Mouse (Mus musculus) c-Kit-positive CD71-negative TER-119-negative erythroid progenitor cells, embryonic 14.5 days (primary cell): Measurements from ENCODE around the gene Olfr1497.
"Not testable (repeated sequence)": the region's sequence is repeated elsewhere in the genome, so short reads cannot be mapped to it uniquely, and the experiment has no call there.

Source experiments
- DNase-seq: peaks from one replicate; pipeline ENCODE4 v3.0.0-alpha.2; 2013; ENCODE audit warnings: low read depth

Gene Olfr1497

DNA sequence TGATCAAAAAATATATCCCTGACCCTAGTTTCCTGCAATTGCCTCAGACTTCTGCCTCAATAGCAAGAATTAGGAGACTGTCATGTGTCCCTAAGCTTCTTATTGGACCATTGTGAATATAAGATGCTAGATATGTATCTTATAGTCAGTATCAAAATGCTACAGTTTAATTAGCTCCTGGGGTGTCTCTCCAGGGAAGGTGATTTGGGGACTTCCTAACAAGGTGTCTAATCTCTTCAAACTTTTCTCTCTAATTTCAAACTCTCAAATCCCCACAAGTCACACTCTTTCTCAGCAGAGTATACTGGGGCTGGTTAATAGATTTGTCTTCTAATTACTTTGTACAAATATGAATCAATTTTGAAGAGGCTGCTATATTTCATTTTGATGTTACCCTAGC, at the start of gene Olfr1497:
TSS of gene Olfr1497 (minus strand) at position 101 of the 400 bp plus-strand sequence.
- no peak for DNase-seq

DNA sequence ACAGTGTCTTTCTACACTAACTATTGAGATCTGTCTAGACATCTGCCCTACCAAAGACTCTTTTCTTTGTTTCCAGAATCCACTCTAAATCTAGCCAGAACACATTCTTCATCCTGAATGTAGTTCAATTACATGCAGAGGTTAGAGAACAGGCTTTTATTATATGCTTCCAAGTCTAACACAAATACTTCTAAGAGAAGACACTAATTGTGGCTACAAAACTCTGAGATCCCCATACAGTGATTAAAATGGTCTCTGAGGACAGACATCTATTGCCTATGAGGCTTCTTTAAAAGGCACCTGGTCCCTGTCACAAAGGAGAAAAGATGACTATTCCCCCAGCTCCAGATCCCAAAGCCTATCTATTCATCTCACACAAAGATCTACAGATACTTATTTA, 32.4 kb upstream of the Olfr1497 start, which contains the start of gene Olfr1500:
TSS of gene Olfr1500 (minus strand) at position 101 of the 400 bp plus-strand sequence.
- DNase-seq, result no peak

DNA sequence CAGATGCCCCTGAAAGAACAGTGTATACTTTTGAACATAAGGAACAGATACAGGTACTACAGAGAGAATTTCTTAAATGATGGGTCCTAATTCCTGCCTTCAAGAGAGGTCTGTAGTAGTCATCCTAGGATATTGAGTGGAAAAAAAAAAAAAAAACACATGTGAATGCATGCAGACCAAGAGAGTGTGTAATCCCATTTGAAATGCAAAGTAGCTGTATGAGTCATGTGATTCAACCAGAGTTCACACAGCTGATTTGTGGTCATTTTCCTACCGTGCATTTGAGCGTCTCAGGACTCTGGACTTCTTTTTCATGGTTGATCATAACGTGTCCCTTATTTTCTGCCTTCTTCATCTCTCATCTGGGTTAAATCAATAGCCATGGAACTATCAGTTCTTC, 30.4 kb upstream of the Olfr1497 start:
- DNase-seq, result no peak

DNA sequence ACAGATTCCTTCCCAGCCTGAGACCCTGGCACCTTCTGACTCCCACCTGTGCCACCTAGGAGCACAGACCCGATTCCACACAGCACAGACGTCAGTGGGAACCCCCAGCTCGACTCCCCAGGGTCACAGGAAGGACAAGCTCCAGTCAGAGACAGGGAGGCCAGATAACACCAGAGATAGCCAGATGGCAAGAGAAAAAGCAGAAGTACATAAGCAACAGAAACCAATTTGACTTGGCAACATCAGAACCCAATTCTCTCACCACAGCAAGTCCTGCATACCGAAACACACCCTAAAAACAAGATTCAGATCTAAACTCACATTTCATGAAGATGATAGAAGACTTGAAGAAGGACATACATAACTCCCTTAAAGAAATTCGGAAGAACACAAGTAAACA, 22.8 kb upstream of the Olfr1497 start:
- DNase-seq, result no peak

DNA sequence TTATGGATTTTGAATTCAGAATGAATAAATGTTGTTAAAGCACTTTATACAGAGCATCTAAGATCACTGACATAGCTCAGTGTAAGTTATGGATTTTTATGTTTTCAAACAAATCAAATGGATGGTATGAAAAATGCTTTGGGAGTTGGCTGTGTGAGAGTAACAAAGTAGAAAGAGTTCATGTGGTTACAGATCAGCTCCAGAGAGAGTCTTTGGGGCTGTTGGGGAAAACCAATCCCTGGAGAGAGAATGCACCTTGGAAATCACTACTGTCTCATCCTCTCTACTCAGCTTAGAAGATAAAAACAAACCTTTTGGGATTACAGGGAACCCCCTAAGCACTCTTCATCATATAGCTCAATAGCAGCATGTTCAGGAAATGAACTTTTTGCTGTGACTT, 21.3 kb upstream of the Olfr1497 start, which contains the start of gene Olfr1499:
TSS of gene Olfr1499 (minus strand) at position 101 of the 400 bp plus-strand sequence.
- no peak for DNase-seq

DNA sequence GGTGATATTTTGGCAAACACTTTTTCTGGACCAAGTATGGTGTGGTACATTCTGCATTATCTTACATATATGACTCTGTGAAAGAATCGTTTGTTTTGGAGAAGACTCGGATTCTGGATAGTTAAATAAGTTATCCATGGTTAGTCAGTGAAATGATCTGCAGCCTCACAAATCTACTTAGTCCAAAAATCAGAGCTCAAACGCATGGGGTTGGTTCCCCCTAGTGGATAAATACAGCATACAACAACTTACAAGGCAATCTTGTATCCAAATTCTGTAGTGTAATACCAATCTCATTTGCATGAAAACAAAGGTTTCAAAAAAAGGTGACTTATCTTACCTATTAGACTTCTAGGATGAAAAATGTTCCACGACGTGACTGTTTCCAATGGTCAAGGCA, 20.8 kb upstream of the Olfr1497 start:
- DNase-seq, result peak; percentile 4

DNA sequence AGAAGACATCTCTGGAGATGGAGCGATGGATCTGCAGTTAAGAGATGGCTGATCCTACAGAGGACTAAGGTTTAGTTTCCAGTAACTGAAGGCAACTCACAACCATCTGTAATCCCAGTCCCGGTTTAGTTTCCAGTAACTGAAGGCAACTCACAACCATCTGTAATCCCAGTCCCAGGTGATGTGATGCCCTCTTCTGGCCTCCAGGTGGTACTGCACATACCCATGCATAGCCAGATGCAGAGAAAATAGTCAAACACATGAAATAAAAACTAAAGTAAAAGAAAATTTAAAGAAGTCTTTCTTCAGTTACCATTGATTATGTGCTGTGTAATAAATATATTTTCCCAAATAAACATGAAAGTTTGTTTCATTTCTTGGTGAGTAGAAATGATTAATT, 14.8 kb upstream of the Olfr1497 start:
- no peak for DNase-seq

DNA sequence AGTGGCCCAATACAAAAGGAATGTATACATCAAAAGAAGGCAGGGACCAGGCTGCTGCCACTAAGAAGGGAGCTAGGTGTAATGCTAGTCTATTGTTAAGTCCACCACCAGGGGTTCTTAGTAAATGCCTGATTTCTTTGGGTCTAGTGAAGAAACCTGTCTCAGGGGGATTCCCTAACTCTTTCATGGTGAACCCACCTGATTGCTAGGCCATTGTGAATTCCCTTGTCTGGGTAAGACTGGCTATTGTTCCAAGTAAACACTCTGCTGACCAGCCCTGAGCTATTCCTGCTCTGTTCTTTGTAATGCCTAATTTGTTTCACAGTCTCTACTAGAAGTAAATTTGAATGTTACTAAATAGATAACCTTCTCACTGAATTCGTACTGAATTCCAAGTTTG, 7.5 kb upstream of the Olfr1497 start:
- not testable (repeated sequence) for DNase-seq

DNA sequence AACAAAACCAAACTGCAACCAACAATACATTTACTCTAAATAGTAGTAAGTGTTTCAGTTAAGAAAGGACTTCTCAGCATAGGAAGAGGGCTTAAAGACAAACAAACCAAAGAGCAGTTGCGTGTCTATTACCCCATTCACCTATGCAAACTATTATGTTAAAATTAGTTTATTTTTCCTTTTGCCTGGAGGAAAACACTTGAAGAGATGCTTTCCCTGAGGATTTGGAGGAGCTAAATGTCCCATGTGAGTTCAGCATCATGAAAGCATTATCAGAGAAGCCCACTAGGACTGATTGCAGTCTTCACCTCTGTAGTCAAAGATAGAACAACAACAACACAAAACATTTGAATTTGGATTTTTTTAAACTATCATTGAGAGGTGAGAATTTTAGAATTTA, 20.4 kb downstream of the Olfr1497 start, which contains the start of gene Olfr1496:
TSS of gene Olfr1496 (plus strand) at position 301 of the 400 bp plus-strand sequence.
- DNase-seq, result no peak

DNA sequence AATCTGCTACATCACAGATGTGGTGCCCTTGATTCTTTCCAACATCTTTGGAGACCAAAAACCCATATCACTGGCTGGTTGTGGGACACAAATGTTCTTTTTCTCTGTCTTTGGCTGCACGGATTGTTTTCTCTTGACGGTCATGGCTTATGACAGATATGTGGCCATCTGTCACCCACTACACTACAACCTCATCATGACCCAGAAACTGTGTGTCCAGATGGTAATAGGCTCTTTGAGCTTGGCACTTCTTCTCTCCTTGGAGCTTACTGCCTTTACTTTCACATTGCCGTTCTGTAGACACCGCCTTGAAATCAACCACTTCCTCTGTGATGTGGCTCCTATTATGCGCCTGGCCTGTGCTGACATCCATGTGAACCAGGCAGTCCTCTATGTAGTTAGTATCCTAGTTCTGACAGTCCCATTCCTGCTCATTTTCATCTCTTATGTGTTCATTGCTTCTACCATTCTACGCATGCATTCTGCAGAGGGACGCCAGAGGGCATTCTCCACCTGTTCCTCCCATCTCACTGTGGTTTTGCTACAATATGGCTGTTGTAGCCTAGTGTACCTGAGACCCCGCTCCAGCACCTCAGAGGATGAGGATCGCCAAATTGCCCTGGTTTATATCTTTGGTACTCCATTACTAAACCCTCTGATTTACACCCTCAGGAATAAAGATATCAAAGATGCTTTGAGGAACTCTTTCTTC, 29.3 kb downstream of the Olfr1497 start:
- no peak for DNase-seq

DNA sequence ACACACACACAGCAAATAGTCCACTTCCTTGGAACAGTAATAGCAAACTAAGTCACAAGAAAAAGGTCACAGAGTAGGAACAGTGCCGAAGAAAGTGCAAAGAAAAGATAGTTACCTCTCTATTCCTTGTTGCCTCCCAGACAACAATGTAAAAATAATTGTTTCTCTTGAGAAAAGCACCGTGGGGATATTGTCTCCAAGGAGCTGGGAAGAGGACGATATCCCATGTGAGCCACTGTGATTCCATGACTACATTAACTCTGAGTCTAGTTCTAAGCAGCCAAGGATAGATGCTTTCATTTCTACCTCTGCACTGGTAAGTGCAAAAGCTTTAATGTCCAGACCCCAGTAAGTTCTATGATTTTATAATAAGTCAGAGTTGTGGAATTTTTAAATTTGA, 33.7 kb downstream of the Olfr1497 start, which contains the start of gene Olfr1495:
TSS of gene Olfr1495 (plus strand) at position 301 of the 400 bp plus-strand sequence.
- no peak for DNase-seq

DNA sequence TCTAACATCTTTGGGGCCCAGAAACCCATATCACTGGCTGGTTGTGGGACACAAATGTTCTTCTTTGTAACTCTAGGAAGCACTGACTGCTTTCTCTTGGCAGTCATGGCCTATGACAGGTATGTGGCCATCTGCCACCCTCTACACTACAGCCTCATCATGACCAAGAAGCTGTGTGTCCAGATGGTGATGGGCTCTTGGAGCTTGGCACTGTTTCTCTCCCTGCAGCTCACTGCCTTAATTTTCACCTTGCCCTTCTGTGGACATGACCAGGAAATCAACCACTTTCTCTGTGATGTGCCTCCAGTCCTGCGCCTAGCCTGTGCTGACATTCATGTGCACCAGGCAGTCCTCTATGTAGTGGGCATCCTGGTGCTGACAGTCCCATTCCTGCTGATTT, 48.6 kb downstream of the Olfr1497 start:
- DNase-seq, result no peak
